9 mouse cellular contexts compared by ENCODE assay signal in genomic region chr7:19586269-19586668, GRCm38 (mm10).
"Had no signal": no experiment of that assay in that cellular context is flagged by ENCODE, and none has a peak within 500 bp of the region (broad histone marks: within the 10 kb centered on the region; RNA-seq: fewer than 3 reads in every experiment).

No protein-coding gene starts in this region.

- H3K9me3 ChIP-seq: kidney, embryonic 15.5 days; limb, embryonic 13.5 days; midbrain, embryonic 10.5 days; neural tube, embryonic 12.5 days had no signal

- DNase-seq: kidney, postnatal 14 days; lung, adult 18-20 months; midbrain, embryonic 14.5 days; thymus, postnatal 36 days had no signal

- H3K4me2 ChIP-seq: kidney, embryonic 15.5 days; limb, embryonic 13.5 days; neural tube, embryonic 12.5 days had no signal

- H3K9ac ChIP-seq: kidney, embryonic 15.5 days; limb, embryonic 13.5 days; liver, embryonic 14.5 days; neural tube, embryonic 12.5 days had no signal

- H3K4me1 ChIP-seq: kidney, embryonic 15.5 days; limb, embryonic 13.5 days; midbrain, embryonic 10.5 days; neural tube, embryonic 12.5 days had no signal

- H3K27me3 ChIP-seq: kidney, embryonic 15.5 days; limb, embryonic 13.5 days; neural tube, embryonic 12.5 days had no signal

- H3K4me3 ChIP-seq: kidney, embryonic 15.5 days; limb, embryonic 13.5 days; midbrain, embryonic 10.5 days; neural tube, embryonic 12.5 days had no signal

- H3K27ac ChIP-seq: kidney, embryonic 15.5 days; limb, embryonic 13.5 days; liver, embryonic 14.5 days; midbrain, embryonic 10.5 days; neural tube, embryonic 12.5 days had no signal
